Mouse (Mus musculus) cerebellum, adult (tissue): ENCODE results near the gene Fkrp.

ENCODE experiments used
- ATAC-seq: cut with Nextera tagmentation; 2 replicates; pipeline ENCODE4 v1.9.2; 2017; ENCODE audit warnings: mild to moderate bottlenecking, moderate library complexity, mixed read lengths; ENCODE audit not compliant: insufficient number of reproducible peaks, low FRiP score, low TSS enrichment

The Fkrp gene

DNA sequence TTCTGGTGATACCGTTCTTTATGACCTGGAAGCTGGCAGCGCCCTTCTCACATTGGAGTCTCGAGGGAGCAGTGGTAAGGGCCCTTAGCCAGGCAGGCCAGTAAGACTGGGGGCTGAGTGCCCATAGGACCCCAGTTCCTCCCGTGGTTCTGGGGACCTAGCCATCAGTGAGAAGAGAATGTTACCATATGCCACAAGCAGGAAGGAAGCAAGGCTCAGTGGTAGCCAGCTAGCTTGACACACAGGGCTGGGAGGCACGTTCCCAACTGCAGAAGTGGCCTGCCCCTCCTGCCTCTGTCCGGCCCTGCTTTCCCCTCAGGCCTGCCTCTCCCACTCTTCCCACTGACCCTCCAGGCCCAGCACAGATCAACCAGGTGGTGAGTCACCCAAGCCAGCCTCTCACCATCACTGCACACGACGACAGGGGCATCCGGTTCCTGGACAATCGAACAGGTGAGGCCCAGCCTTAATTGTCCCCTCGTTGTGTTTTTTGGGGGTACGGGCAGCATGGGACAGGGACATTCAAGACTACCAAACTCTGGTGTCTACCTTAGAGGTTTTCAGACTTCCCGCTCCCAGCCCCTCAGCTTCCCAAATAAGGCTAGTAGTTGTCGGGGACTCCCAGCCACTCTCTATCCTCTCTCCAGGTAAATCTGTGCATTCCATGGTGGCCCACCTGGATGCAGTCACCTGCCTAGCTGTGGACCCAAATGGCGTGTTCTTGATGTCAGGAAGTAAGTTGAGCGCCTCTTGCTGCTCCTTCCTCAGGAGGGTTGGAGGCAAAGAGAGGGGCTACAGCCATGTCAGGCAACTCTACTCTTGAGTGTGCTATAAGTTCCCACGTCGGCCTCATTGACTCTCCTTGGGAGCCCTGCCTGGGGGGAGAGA lies 21.6 kb upstream of the Fkrp start:
- no peak for ATAC-seq

DNA sequence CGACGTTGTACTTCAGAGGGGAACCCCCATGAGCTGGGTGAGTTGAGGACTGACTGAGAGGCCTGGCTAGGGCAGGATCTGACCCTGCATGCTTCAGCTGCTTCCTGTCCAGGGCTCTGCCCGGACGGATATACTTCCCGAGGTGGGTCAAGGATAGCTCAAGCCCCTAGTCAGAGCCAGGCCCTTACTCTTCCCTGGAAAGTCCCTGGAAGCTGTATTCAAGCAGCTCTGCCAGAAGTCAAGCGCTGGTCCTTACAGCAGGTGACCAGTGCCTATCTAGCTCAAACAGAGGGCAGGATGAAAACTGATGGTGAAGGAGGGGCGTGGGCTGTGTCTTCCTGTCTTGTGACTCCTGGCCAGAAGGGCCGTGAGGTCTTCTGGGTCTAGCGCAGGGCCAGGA lies 13.9 kb upstream of the Fkrp start:
- ATAC-seq: no peak

- ATAC-seq: no peak
These were observed 10.7 kb upstream of the Fkrp start for GRCm38 (mm10) chr7:16827274-16827673.

- no peak for ATAC-seq
These were observed 10.0 kb upstream of the Fkrp start for GRCm38 (mm10) chr7:16826571-16826970.

DNA sequence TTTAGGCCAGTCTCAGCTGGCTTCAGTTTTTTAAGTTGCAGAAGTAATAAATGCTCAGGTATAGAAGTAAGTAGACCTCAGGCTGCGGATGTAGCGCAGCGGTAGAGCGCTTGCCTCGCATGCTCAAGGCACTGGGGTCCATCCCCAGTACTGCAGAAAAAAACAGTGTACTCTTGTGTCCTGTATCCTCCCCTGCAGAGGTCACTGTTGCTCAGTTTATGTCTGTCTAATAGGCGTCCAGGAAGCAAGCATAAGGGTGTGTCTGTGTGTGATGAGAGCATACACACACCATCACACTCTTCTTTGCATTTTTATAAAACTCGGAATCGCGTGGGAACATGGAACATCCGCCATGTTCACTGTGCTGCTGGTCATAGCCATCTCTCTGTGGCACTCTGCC lies 9.3 kb upstream of the Fkrp start:
- ATAC-seq: no peak

DNA sequence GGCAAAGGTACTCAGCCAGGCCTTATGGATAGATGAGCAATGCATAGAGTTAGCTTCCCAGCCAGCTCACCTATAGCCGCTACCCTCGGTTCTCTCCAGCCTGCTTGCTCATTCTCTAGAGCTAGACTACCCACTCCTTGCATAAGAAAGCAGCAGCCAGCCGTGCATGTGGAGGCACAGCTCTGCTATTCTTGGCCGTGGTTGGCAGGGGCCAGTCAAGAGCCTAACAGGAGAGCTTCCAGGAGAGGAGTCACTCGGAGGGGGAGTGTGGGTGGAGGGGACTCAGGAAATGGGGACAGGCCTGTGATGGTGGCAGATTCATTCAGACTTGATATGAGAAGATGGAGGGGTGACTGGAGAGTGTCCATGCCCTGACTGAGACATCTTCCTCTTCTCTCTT lies 7.2 kb upstream of the Fkrp start:
- ATAC-seq: no peak

GRCm38 (mm10) chr7:16821669-16822101 lies 5.2 kb upstream of the Fkrp start:
- no peak for ATAC-seq

GRCm38 (mm10) chr7:16821091-16821490 lies 4.6 kb upstream of the Fkrp start:
- no peak for ATAC-seq

DNA sequence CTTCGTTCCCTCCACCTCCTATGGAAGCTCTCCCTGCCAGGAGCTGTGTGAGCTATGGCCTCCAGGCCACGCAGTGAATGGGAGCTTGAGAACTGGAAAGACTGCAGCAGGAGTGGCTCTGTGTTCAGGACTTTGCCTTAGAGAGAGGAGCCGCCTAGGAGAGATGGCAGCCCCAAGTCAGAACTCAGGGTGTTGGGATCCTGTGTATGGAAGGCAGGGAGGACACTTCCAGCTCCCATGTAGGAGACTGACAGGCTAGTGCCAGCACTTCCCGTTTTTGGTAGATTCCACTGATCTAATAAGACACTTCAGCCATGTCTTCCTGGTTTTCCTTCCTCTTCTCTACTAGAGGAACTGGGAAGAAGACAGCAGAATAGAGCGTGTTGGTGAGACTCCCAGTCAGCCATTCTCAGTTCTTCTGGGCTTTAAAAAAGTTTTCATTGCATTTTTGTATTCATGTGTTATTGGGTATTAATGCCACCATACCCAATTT lies 3.8 kb upstream of the Fkrp start:
- ATAC-seq: no peak

GRCm38 (mm10) chr7:16819794-16820193 lies 3.3 kb upstream of the Fkrp start:
- no peak for ATAC-seq

DNA sequence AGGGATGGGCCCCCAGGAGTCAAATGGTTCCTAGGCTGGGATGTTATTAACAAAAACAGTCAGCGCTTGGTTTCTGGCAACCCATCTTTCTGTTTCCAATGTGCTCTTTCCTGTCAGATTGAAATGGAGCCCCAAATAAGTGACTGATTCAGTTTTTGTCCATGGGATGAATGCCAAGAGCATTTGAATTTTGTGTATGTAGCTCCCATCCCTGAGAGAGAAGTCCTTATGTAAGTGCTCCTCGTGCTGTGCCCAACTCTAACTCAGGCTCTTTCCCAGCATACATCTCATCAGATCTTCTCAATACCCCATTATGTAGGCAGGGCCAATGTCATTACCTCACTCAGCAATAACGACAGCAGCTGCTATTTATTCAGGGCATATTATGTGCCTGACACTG lies 1.2 kb upstream of the Fkrp start:
- ATAC-seq: no peak

- ATAC-seq: peak; percentile 53; the same call in 1 of the 2 replicates
These were observed 456 bp downstream of the Fkrp start for GRCm38 (mm10) chr7:16816078-16816474.

DNA sequence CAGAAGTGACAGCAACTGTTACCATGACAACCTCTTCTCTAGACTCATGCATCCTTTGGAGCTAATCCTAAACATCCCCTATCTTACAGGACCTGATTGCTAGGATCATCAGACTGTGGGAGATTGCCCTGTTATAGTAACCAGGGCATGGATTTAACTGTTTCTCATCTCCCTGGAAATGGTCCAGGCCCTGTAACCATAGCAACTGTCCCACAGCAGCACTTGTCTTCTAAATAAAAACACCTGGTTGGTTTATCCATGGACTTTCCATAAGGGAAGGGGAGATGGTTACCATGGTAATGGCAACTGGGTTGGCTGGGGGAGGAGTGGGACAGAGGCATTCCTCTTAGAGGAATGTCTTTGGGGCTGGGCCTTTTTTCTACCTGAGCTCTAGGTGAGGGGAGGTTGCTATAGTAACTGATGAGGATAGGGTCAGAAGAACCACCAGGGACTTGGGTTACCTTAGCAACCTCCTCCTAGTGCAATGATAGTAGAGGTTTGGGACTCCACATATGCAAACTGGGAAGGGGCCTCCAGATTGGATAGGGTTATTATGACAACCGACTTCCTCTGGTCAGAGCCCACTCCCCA lies 1.1 kb downstream of the Fkrp start, which contains the start of gene Strn4:
Strn4 (plus strand) TSS at position 539 of the 591 bp plus-strand sequence.
- no peak for ATAC-seq

DNA sequence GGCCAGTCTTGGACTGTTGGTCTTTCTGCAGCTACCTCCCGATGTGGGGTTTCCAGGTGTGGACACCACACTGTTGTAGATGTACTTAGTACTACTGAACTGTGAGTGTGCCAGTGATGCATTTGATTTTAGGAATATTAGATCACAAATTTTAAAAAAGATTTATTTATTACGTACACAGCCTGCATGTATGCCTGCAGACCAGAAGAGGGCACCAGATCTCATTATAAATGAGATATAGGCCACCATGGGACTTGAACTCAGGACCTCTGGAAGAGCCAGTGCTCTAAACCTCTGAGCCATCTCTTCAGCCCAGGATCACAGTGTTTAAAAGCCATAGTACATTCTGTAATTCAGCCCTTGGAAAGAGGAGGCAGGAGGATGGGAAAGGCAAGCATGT lies 4.0 kb downstream of the Fkrp start:
- no peak for ATAC-seq

DNA sequence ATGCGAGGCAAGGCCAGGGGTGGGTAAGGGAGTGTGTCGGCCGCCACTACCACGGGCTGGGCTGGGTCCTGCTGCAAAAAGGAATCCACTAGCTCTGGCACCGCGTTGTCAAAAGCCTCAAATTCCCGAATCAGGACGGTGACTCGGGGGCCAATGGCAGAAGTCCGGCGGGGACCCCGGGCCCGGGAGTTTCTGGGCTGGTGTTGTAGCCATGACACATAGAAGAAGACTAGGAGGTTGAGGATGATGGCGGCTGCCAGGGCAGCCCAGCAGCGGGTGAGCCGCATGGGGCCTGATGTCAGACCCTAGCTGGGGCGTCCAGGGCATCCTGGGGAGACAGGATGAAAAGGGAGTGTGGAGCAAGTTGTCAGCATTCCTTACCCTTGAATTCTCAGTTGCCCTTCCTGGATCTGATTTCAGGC lies 4.9 kb downstream of the Fkrp start:
- no peak for ATAC-seq

- ATAC-seq: 0 out of 2 replicates have a peak, but pooled peaks have one; percentile 24
These were observed 5.4 kb downstream of the Fkrp start for GRCm38 (mm10) chr7:16810920-16811648.

- ATAC-seq: peak; percentile 8; the same call in 1 of the 2 replicates
These were observed 6.1 kb downstream of the Fkrp start for GRCm38 (mm10) chr7:16810399-16810919.

GRCm38 (mm10) chr7:16809739-16810138 lies 6.8 kb downstream of the Fkrp start:
- peak; percentile 60; the same call in 1 of the 2 replicates for ATAC-seq

DNA sequence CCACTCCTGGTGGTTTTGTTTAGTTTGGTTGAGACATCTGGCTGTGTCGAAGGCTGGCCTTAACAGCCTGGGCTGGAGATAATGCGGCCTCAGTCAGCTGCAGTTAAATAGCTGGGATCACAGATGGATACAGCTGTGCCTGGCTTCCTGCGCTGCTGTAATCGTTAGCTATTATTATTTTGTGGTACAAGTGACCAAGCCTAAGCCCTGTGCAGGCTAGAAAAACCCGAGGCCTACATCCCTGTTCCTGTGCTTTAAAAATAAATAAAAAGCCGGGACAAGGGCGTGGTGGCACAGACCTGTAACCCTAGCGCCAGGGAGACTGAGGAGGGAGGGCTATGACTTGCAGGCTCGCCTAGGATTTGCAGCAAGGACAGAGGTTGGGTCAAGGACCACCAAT lies 7.9 kb downstream of the Fkrp start:
- no peak for ATAC-seq

DNA sequence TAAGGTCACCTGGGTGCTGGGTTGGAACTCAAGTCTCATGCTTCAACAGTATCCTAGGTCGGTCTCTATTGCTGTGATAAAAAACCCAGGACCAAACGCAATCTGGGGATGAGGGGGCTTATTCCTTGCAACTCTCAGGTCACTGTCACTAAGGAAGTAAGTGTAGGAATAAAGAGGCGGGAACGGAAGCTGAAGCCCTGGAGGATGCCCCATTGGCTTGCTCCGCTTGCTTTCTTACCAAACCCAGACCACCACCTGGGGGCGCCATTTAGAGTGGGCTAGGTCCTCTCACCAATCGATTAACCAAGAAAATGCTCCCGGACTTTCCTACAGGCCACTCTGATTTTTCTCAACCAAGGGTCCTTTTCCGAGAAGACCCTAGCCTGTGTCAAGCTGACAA lies 8.6 kb downstream of the Fkrp start:
- no peak for ATAC-seq
